Mouse (Mus musculus): ENCODE measurements at regions not wholly inside any gene's neighbourhood (a gene's known extent, or its start where the extent isn't known, plus 50 kb on each side); places are given as distances from the start of the nearest gene placed in this dataset. TPM values are rescaled to one million over a fixed set of nuclear protein-coding genes. Genes with fewer than 3 reads are reported as not detected.

- Histone ChIP-seq H3K9me3 (no peaks in the 10 kb centered on the region), H3K27me3 (no peaks in the 10 kb centered on the region), H3K36me3 (no peaks in the 10 kb centered on the region), H3K4me1 (replicated peaks) (no peaks in the 10 kb centered on the region), H3K27ac (replicated peaks) (no peak overlapping the region), H3K4me3 (no peak overlapping the region), H3K9ac (no peak overlapping the region), H3K4me2 (no peak overlapping the region)
- 82% methylated on average over 3 of the region's 3 CpGs for WGBS
- ATAC-seq (ENCODE audit: low FRiP score, low read depth): no peak
These were observed 56.1 kb upstream of the Arpp21 start for GRCm38 (mm10) chr9:112291875-112292274.

Small RNA genes in the stretch of these regions (microRNA-seq; reads per million reads assigned to microRNA genes)
- not detected for gene Gm27847
